Mouse (Mus musculus): ENCODE results near the gene Hnrnph1. TPM values are rescaled to one million over a fixed set of nuclear protein-coding genes. Genes with fewer than 3 reads are reported as not detected.

The Hnrnph1 gene
- polyA plus RNA-seq, 1 experiment from 2014 or later: 154 TPM

- 60% methylated on average over 4 of the region's 4 CpGs for WGBS
- TF ChIP-seq EP300 (IDR thresholded peaks at IDR 0.05): no peak
- TF ChIP-seq CTCF (IDR thresholded peaks at IDR 0.05): no peak
- ATAC-seq: peak; percentile 12; the same call in 1 of the 2 replicates
- Histone ChIP-seq H3K36me3 (ENCODE audit: insufficient read depth, low read length) (no peaks in the 10 kb centered on the region), H3K27me3 (replicated peaks; ENCODE audit: insufficient read depth, low read length) (no peaks in the 10 kb centered on the region), H3K9me3 (ENCODE audit: low read length) (no peaks in the 10 kb centered on the region), H3K4me2 (replicated peaks; ENCODE audit: low read depth, low read length) (peak overlapping the region; percentile 67; the same call in 1 of the 2 replicates), H3K4me3 (ENCODE audit: low read depth, low read length) (no peak overlapping the region), H3K9ac (replicated peaks; ENCODE audit: low read depth) (no peak overlapping the region), H3K4me1 (ENCODE audit: insufficient read depth, low read depth, low read length) (no peaks in the 10 kb centered on the region), H3K27ac (ENCODE audit: low read length) (no peak overlapping the region)
- no peak for DNase-seq (ENCODE audit: low spot score)
Measured at GRCm38 (mm10) chr11:50370969-50371368, 5.8 kb upstream of the Hnrnph1 start.

GRCm38 (mm10) chr11:50371399-50371841 lies 5.4 kb upstream of the Hnrnph1 start:
- peak; percentile 67 for TF ChIP-seq CTCF (IDR thresholded peaks at IDR 0.05)
- no peak for TF ChIP-seq EP300 (IDR thresholded peaks at IDR 0.05)
- Histone ChIP-seq H3K27ac (ENCODE audit: low read length) (no peak overlapping the region), H3K36me3 (ENCODE audit: insufficient read depth, low read length) (no peaks in the 10 kb centered on the region), H3K9me3 (ENCODE audit: low read length) (no peaks in the 10 kb centered on the region), H3K27me3 (replicated peaks; ENCODE audit: insufficient read depth, low read length) (no peaks in the 10 kb centered on the region), H3K4me3 (ENCODE audit: low read depth, low read length) (peak overlapping the region; percentile 16; the same call in 1 of the 2 replicates), H3K4me1 (ENCODE audit: insufficient read depth, low read depth, low read length) (no peaks in the 10 kb centered on the region), H3K4me2 (replicated peaks; ENCODE audit: low read depth, low read length) (peak overlapping the region; percentile 67), H3K9ac (replicated peaks; ENCODE audit: low read depth) (peak overlapping the region; percentile 29; the same call in 1 of the 2 replicates)
- whole genome bisulfite sequencing: 2% methylated on average over 18 of the region's 18 CpGs
- peak; percentile 65 for ATAC-seq
- peak; percentile 82 for DNase-seq (ENCODE audit: low spot score)

- Histone ChIP-seq H3K27ac (ENCODE audit: low read length) (no peak overlapping the region), H3K9ac (replicated peaks; ENCODE audit: low read depth) (no peak overlapping the region; the same call in 1 of the 2 replicates), H3K4me2 (replicated peaks; ENCODE audit: low read depth, low read length) (no peak overlapping the region; the same call in 1 of the 2 replicates), H3K36me3 (ENCODE audit: insufficient read depth, low read length) (no peaks in the 10 kb centered on the region), H3K9me3 (ENCODE audit: low read length) (no peaks in the 10 kb centered on the region), H3K4me3 (ENCODE audit: low read depth, low read length) (no peak overlapping the region), H3K27me3 (replicated peaks; ENCODE audit: insufficient read depth, low read length) (no peaks in the 10 kb centered on the region), H3K4me1 (ENCODE audit: insufficient read depth, low read depth, low read length) (no peaks in the 10 kb centered on the region)
- no peak for ATAC-seq
- no peak for DNase-seq (ENCODE audit: low spot score)
- WGBS: 97% methylated on average over 1 of the region's 1 CpGs
- no peak for TF ChIP-seq CTCF (IDR thresholded peaks at IDR 0.05)
- no peak for TF ChIP-seq EP300 (IDR thresholded peaks at IDR 0.05)
Measured at GRCm38 (mm10) chr11:50371911-50372310, 4.9 kb upstream of the Hnrnph1 start.

- H3K4me2 ChIP-seq (replicated peaks; ENCODE audit: low read depth, low read length): no peak overlapping the region
- H3K4me3 ChIP-seq (ENCODE audit: low read depth, low read length): no peak overlapping the region
- H3K27ac ChIP-seq (ENCODE audit: low read length): no peak overlapping the region
- no peaks in the 10 kb centered on the region for H3K36me3 ChIP-seq (ENCODE audit: insufficient read depth, low read length)
- no peaks in the 10 kb centered on the region for H3K4me1 ChIP-seq (ENCODE audit: insufficient read depth, low read depth, low read length)
- H3K9ac ChIP-seq (replicated peaks; ENCODE audit: low read depth): no peak overlapping the region
- no peak for DNase-seq (ENCODE audit: low spot score)
- TF ChIP-seq CTCF (IDR thresholded peaks at IDR 0.05): no peak
- no peak for TF ChIP-seq EP300 (IDR thresholded peaks at IDR 0.05)
- H3K9me3 ChIP-seq (ENCODE audit: low read length): no peaks in the 10 kb centered on the region
- ATAC-seq: no peak
- no peaks in the 10 kb centered on the region for H3K27me3 ChIP-seq (replicated peaks; ENCODE audit: insufficient read depth, low read length)
Measured at GRCm38 (mm10) chr11:50373086-50373485, 3.7 kb upstream of the Hnrnph1 start.

GRCm38 (mm10) chr11:50373621-50374020 lies 3.2 kb upstream of the Hnrnph1 start:
- no peak for DNase-seq (ENCODE audit: low spot score)
- Histone ChIP-seq H3K4me2 (replicated peaks; ENCODE audit: low read depth, low read length) (no peak overlapping the region), H3K9ac (replicated peaks; ENCODE audit: low read depth) (no peak overlapping the region), H3K4me1 (ENCODE audit: insufficient read depth, low read depth, low read length) (no peaks in the 10 kb centered on the region), H3K9me3 (ENCODE audit: low read length) (no peaks in the 10 kb centered on the region), H3K27me3 (replicated peaks; ENCODE audit: insufficient read depth, low read length) (no peaks in the 10 kb centered on the region), H3K36me3 (ENCODE audit: insufficient read depth, low read length) (no peaks in the 10 kb centered on the region), H3K4me3 (ENCODE audit: low read depth, low read length) (no peak overlapping the region), H3K27ac (ENCODE audit: low read length) (no peak overlapping the region)
- WGBS: 89% methylated on average over 1 of the region's 1 CpGs
- TF ChIP-seq EP300 (IDR thresholded peaks at IDR 0.05) (no peak), CTCF (IDR thresholded peaks at IDR 0.05) (no peak)
- ATAC-seq: no peak

GRCm38 (mm10) chr11:50374286-50375015 lies 2.3 kb upstream of the Hnrnph1 start:
- TF ChIP-seq CTCF (IDR thresholded peaks at IDR 0.05): no peak
- Histone ChIP-seq H3K9ac (replicated peaks; ENCODE audit: low read depth) (no peak overlapping the region), H3K4me1 (ENCODE audit: insufficient read depth, low read depth, low read length) (peaks cover 1% of the 10 kb centered on the region; the same call in 1 of the 2 replicates), H3K36me3 (ENCODE audit: insufficient read depth, low read length) (no peaks in the 10 kb centered on the region), H3K4me3 (ENCODE audit: low read depth, low read length) (no peak overlapping the region), H3K27me3 (replicated peaks; ENCODE audit: insufficient read depth, low read length) (no peaks in the 10 kb centered on the region), H3K27ac (ENCODE audit: low read length) (no peak overlapping the region), H3K4me2 (replicated peaks; ENCODE audit: low read depth, low read length) (no peak overlapping the region), H3K9me3 (ENCODE audit: low read length) (no peaks in the 10 kb centered on the region)
- DNase-seq (ENCODE audit: low spot score): no peak
- 84% methylated on average over 13 of the region's 13 CpGs for WGBS
- no peak for ATAC-seq

Data from lung, postnatal 0 days (tissue).